Mouse (Mus musculus) brain, embryonic 18.5 days (tissue): ENCODE measurements at regions not wholly inside any gene's neighbourhood (a gene's known extent, or its start where the extent isn't known, plus 50 kb on each side); places are given as distances from the start of the nearest gene placed in this dataset.
A peak's percentile ranks its signal among the peaks of the same experiment; 100 is the strongest.

Experiments used
- DNase-seq: peaks from one replicate; pipeline ENCODE4 v3.0.0-alpha.2; 2012; ENCODE audit warnings: low read depth, low spot score

DNA sequence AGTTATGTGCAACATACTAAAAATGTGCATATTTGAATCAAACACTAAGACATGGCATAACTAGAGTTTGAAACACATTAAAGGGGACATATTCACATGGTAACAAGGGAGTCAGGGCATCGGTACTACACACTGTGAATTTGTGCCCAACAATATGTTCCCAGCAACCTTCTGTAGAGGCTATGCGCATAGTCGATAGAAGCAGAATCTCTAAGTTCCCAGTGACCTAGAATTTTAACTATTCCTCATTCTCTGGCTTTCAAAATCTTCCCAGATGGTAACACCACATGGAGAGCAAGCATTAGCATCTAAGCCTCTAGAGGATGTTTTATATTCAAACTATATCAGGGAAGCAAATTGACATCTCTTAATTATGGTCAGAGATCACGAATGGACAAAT, 1614.7 kb downstream of the Stim2 start:
- DNase-seq: peak; percentile 30
